Mouse (Mus musculus): ENCODE measurements around the gene Ust. TPM values are rescaled to one million over a fixed set of nuclear protein-coding genes. Genes with fewer than 3 reads are reported as not detected.

Ust gene
- polyA plus RNA-seq, 1 experiment from 2014 or later: 4.1 TPM

- H3K27me3 ChIP-seq: no peaks in the 10 kb centered on the region
- WGBS: 71% methylated on average over 3 of the region's 3 CpGs
- no peak for ATAC-seq (ENCODE audit: low FRiP score)
- H3K36me3 ChIP-seq: no peaks in the 10 kb centered on the region
- no peak overlapping the region for H3K9ac ChIP-seq
- no peak overlapping the region for H3K4me3 ChIP-seq
- H3K9me3 ChIP-seq: no peaks in the 10 kb centered on the region
- no peak overlapping the region for H3K4me2 ChIP-seq
- H3K4me1 ChIP-seq (replicated peaks): no peaks in the 10 kb centered on the region
- H3K27ac ChIP-seq: no peak overlapping the region
Observed at GRCm38 (mm10) chr10:8226650-8227049, 292.0 kb downstream of the Ust start.

- 89% methylated on average over 2 of the region's 2 CpGs for WGBS
- H3K36me3 ChIP-seq: no peaks in the 10 kb centered on the region
- H3K27me3 ChIP-seq: no peaks in the 10 kb centered on the region
- H3K4me1 ChIP-seq (replicated peaks): no peaks in the 10 kb centered on the region
- ATAC-seq (ENCODE audit: low FRiP score): no peak
- no peak overlapping the region for H3K27ac ChIP-seq
- H3K4me3 ChIP-seq: no peak overlapping the region
- no peaks in the 10 kb centered on the region for H3K9me3 ChIP-seq
- H3K9ac ChIP-seq: no peak overlapping the region
- no peak overlapping the region for H3K4me2 ChIP-seq
Observed at GRCm38 (mm10) chr10:8224641-8225040, 294.0 kb downstream of the Ust start.

GRCm38 (mm10) chr10:8224046-8224445 lies 294.6 kb downstream of the Ust start:
- Histone ChIP-seq H3K36me3 (no peaks in the 10 kb centered on the region), H3K27me3 (no peaks in the 10 kb centered on the region), H3K4me2 (no peak overlapping the region), H3K4me3 (no peak overlapping the region), H3K27ac (no peak overlapping the region), H3K9me3 (no peaks in the 10 kb centered on the region), H3K9ac (no peak overlapping the region), H3K4me1 (replicated peaks) (no peaks in the 10 kb centered on the region)
- WGBS: 82% methylated on average over 8 of the region's 8 CpGs
- ATAC-seq (ENCODE audit: low FRiP score): no peak

- Histone ChIP-seq H3K4me2 (no peak overlapping the region), H3K27ac (no peak overlapping the region), H3K4me1 (replicated peaks) (peaks cover 13% of the 10 kb centered on the region), H3K36me3 (no peaks in the 10 kb centered on the region), H3K4me3 (no peak overlapping the region), H3K9ac (no peak overlapping the region), H3K27me3 (no peaks in the 10 kb centered on the region), H3K9me3 (no peaks in the 10 kb centered on the region)
- ATAC-seq (ENCODE audit: low FRiP score): no peak
- WGBS: 52% methylated on average over 8 of the region's 8 CpGs
Observed at GRCm38 (mm10) chr10:8216946-8217345, 301.7 kb downstream of the Ust start.

- Histone ChIP-seq H3K36me3 (no peaks in the 10 kb centered on the region), H3K4me2 (no peak overlapping the region), H3K4me1 (replicated peaks) (peaks cover 21% of the 10 kb centered on the region), H3K27me3 (no peaks in the 10 kb centered on the region), H3K9me3 (no peaks in the 10 kb centered on the region), H3K27ac (no peak overlapping the region), H3K4me3 (no peak overlapping the region), H3K9ac (no peak overlapping the region)
- 96% methylated on average over 3 of the region's 3 CpGs for WGBS
- ATAC-seq (ENCODE audit: low FRiP score): no peak
Observed at GRCm38 (mm10) chr10:8215181-8215580, 303.4 kb downstream of the Ust start.

- Histone ChIP-seq H3K9ac (0 out of 2 replicates have a peak overlapping the region, but pooled peaks have one; percentile 43), H3K4me1 (replicated peaks) (peaks cover 22% of the 10 kb centered on the region), H3K36me3 (no peaks in the 10 kb centered on the region), H3K27ac (no peak overlapping the region), H3K4me3 (no peak overlapping the region), H3K9me3 (no peaks in the 10 kb centered on the region), H3K4me2 (peak overlapping the region; percentile 41), H3K27me3 (no peaks in the 10 kb centered on the region)
- peak; percentile 52; the same call in 1 of the 2 replicates for ATAC-seq (ENCODE audit: low FRiP score)
- WGBS: 27% methylated on average over 16 of the region's 16 CpGs
Observed at GRCm38 (mm10) chr10:8213906-8214421, 304.7 kb downstream of the Ust start.

GRCm38 (mm10) chr10:8213266-8213905 lies 305.2 kb downstream of the Ust start:
- no peak overlapping the region for H3K27ac ChIP-seq
- 58% methylated on average over 10 of the region's 10 CpGs for WGBS

GRCm38 (mm10) chr10:8212611-8213226 lies 305.9 kb downstream of the Ust start:
- Histone ChIP-seq H3K9ac (no peak overlapping the region), H3K4me1 (replicated peaks) (peaks cover 22% of the 10 kb centered on the region), H3K9me3 (no peaks in the 10 kb centered on the region), H3K27me3 (no peaks in the 10 kb centered on the region), H3K27ac (no peak overlapping the region), H3K4me3 (no peak overlapping the region), H3K36me3 (no peaks in the 10 kb centered on the region), H3K4me2 (no peak overlapping the region)
- no peak for ATAC-seq (ENCODE audit: low FRiP score)
- 76% methylated on average over 11 of the region's 11 CpGs for WGBS

More at GRCm38 (mm10) chr10:8213266-8213905, 305.2 kb downstream of the Ust start:
- H3K9ac ChIP-seq: no peak overlapping the region
- peak overlapping the region; percentile 41 for H3K4me2 ChIP-seq
- no peaks in the 10 kb centered on the region for H3K36me3 ChIP-seq
- H3K27me3 ChIP-seq: no peaks in the 10 kb centered on the region
- peaks cover 22% of the 10 kb centered on the region for H3K4me1 ChIP-seq (replicated peaks)
- H3K9me3 ChIP-seq: no peaks in the 10 kb centered on the region
- H3K4me3 ChIP-seq: no peak overlapping the region
- ATAC-seq (ENCODE audit: low FRiP score): no peak

- H3K4me3 ChIP-seq: no peak overlapping the region
- H3K4me1 ChIP-seq (replicated peaks): peaks cover 22% of the 10 kb centered on the region
- no peaks in the 10 kb centered on the region for H3K9me3 ChIP-seq
- no peaks in the 10 kb centered on the region for H3K36me3 ChIP-seq
- no peak for ATAC-seq (ENCODE audit: low FRiP score)
- no peak overlapping the region for H3K27ac ChIP-seq
- no peaks in the 10 kb centered on the region for H3K27me3 ChIP-seq
- WGBS: 86% methylated on average over 5 of the region's 5 CpGs
- no peak overlapping the region for H3K9ac ChIP-seq
- no peak overlapping the region for H3K4me2 ChIP-seq
Observed at GRCm38 (mm10) chr10:8211694-8212093, 306.9 kb downstream of the Ust start.

GRCm38 (mm10) chr10:8210366-8210765 lies 308.3 kb downstream of the Ust start:
- Histone ChIP-seq H3K9ac (no peak overlapping the region), H3K9me3 (no peaks in the 10 kb centered on the region), H3K4me1 (replicated peaks) (peaks cover 22% of the 10 kb centered on the region), H3K36me3 (no peaks in the 10 kb centered on the region), H3K27me3 (no peaks in the 10 kb centered on the region), H3K27ac (no peak overlapping the region), H3K4me2 (no peak overlapping the region), H3K4me3 (no peak overlapping the region)
- ATAC-seq (ENCODE audit: low FRiP score): no peak
- 52% methylated on average over 3 of the region's 3 CpGs for WGBS

GRCm38 (mm10) chr10:8207358-8207757 lies 311.3 kb downstream of the Ust start:
- no peak overlapping the region for H3K4me2 ChIP-seq
- WGBS: 95% methylated on average over 19 of the region's 19 CpGs

GRCm38 (mm10) chr10:8203681-8204080 lies 314.9 kb downstream of the Ust start:
- no peak for ATAC-seq (ENCODE audit: low FRiP score)

More at GRCm38 (mm10) chr10:8207358-8207757, 311.3 kb downstream of the Ust start:
- Histone ChIP-seq H3K9me3 (no peaks in the 10 kb centered on the region), H3K4me3 (no peak overlapping the region), H3K27ac (no peak overlapping the region), H3K9ac (no peak overlapping the region), H3K36me3 (no peaks in the 10 kb centered on the region), H3K4me1 (replicated peaks) (peaks cover 9% of the 10 kb centered on the region), H3K27me3 (no peaks in the 10 kb centered on the region)
- no peak for ATAC-seq (ENCODE audit: low FRiP score)

GRCm38 (mm10) chr10:8199816-8200215 lies 318.8 kb downstream of the Ust start:
- no peak overlapping the region for H3K4me2 ChIP-seq
- H3K27ac ChIP-seq: no peak overlapping the region
- peaks cover 7% of the 10 kb centered on the region; the same call in 1 of the 2 replicates for H3K4me1 ChIP-seq (replicated peaks)
- no peaks in the 10 kb centered on the region for H3K27me3 ChIP-seq
- H3K9ac ChIP-seq: no peak overlapping the region
- H3K4me3 ChIP-seq: no peak overlapping the region
- no peaks in the 10 kb centered on the region for H3K36me3 ChIP-seq
- no peaks in the 10 kb centered on the region for H3K9me3 ChIP-seq
- ATAC-seq (ENCODE audit: low FRiP score): no peak
- 88% methylated on average over 8 of the region's 8 CpGs for WGBS

More at GRCm38 (mm10) chr10:8203681-8204080, 314.9 kb downstream of the Ust start:
- no peaks in the 10 kb centered on the region for H3K36me3 ChIP-seq
- H3K27me3 ChIP-seq: no peaks in the 10 kb centered on the region
- no peak overlapping the region for H3K4me2 ChIP-seq
- no peak overlapping the region for H3K4me3 ChIP-seq
- H3K4me1 ChIP-seq (replicated peaks): no peaks in the 10 kb centered on the region
- no peak overlapping the region for H3K27ac ChIP-seq
- 87% methylated on average over 4 of the region's 4 CpGs for WGBS
- no peak overlapping the region for H3K9ac ChIP-seq
- no peaks in the 10 kb centered on the region for H3K9me3 ChIP-seq

All from hindbrain, embryonic 13.5 days (tissue).